Mouse (Mus musculus): ENCODE measurements around the gene Foxn4.

GRCm38 (mm10) chr5:114206158-114206557 is 67.4 kb downstream of the Foxn4 start:
- TF ChIP-seq GATA1 (IDR thresholded peaks at IDR 0.05; ENCODE audit: low read length) (no peak), TAL1 (IDR thresholded peaks at IDR 0.05; ENCODE audit: low read length) (no peak)

All from erythroblast, embryonic 14.5 days (primary cell).